8 mouse cellular contexts compared by ENCODE assay signal in the genomic region with DNA sequence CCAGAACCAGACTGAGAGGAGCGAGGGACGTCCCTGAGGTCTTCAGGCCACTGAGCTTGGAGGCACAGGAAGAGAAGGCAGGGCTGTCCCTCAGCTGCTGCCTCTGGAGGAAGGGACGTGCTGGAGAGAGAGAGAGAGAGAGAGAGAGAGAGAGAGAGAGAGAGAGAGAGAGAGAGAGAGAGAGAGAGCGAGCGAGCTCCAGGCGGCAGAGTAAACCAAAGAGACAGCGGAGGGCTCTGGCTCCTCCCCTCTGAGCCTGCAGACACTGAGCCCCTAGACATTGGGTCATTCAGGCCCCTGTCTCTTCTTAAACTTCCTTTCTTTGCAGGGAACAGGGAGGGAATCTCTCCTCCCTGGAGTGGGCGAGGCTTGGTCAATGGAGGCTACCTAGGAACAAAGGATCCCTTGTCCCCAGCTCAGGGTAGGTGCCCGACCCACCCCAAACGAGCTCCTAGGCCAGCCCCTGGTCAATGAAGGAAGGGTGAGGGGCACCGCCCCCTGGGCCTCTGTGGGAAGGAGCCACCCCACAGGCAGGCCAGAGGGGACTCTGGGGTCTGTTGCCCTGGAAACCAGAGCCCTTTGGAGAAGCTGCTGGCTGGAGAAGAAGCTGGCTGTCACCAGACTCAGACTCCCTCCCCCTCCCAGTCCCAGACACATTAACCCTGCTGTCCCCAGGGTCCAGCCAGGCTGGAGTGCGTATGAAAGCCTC. TPM values are rescaled to one million over a fixed set of nuclear protein-coding genes. Genes with fewer than 3 reads are reported as not detected.
DNase-seq lines count a peak whose midpoint lies in the region; ATAC-seq lines count a peak whose summit lies in the region.

No protein-coding gene starts in this region.

- peak overlapping the region; percentile 94 for H3K27ac ChIP-seq in embryonic facial prominence, embryonic 10.5 days (replicated peaks)
- peak overlapping the region; percentile 82 for H3K27ac ChIP-seq in heart, embryonic 11.5 days (ENCODE audit: low read depth, low read length)
- peak overlapping the region; percentile 78 for H3K27ac ChIP-seq in limb, embryonic 15.5 days
- peak overlapping the region; percentile 93 for H3K27ac ChIP-seq in neural tube, embryonic 13.5 days (replicated peaks)

- peaks cover 81% of the 10 kb centered on the region for H3K4me1 ChIP-seq in embryonic facial prominence, embryonic 10.5 days
- H3K4me1 ChIP-seq in heart, embryonic 11.5 days (ENCODE audit: control insufficient read depth, insufficient read depth, low read length), result peaks cover 49% of the 10 kb centered on the region
- peaks cover 52% of the 10 kb centered on the region for H3K4me1 ChIP-seq in limb, embryonic 15.5 days
- H3K4me1 ChIP-seq in neural tube, embryonic 13.5 days (replicated peaks), result peaks cover 76% of the 10 kb centered on the region

- ATAC-seq in heart, embryonic 11.5 days (replicated peaks; ENCODE audit: insufficient number of reproducible peaks, low FRiP score, low TSS enrichment), result peak; percentile 75
- ATAC-seq in limb, embryonic 15.5 days (ENCODE audit: insufficient number of reproducible peaks, low FRiP score, low TSS enrichment, low read depth), result peak; percentile 54
- peak; percentile 88 for ATAC-seq in neural tube, embryonic 13.5 days (ENCODE audit: low read depth)
- no peak for ATAC-seq in activated CD4-positive, CD25-positive, alpha-beta regulatory T cell, adult 4 months

- H3K9me3 ChIP-seq in embryonic facial prominence, embryonic 10.5 days, result no peaks in the 10 kb centered on the region
- no peaks in the 10 kb centered on the region for H3K9me3 ChIP-seq in heart, embryonic 11.5 days (replicated peaks; ENCODE audit: control insufficient read depth, low read length)
- H3K9me3 ChIP-seq in limb, embryonic 15.5 days, result no peaks in the 10 kb centered on the region
- H3K9me3 ChIP-seq in neural tube, embryonic 13.5 days, result no peaks in the 10 kb centered on the region

- H3K4me2 ChIP-seq in heart, embryonic 11.5 days, result peak overlapping the region; percentile 58
- peak overlapping the region; percentile 6 for H3K4me2 ChIP-seq in limb, embryonic 15.5 days
- H3K4me2 ChIP-seq in neural tube, embryonic 13.5 days, result peak overlapping the region; percentile 41

- peaks cover 17% of the 10 kb centered on the region for H3K36me3 ChIP-seq in embryonic facial prominence, embryonic 10.5 days (replicated peaks)
- H3K36me3 ChIP-seq in heart, embryonic 11.5 days (ENCODE audit: control insufficient read depth, insufficient read depth, low read length), result no peaks in the 10 kb centered on the region
- H3K36me3 ChIP-seq in limb, embryonic 15.5 days, result no peaks in the 10 kb centered on the region
- H3K36me3 ChIP-seq in neural tube, embryonic 13.5 days, result 0 out of 2 replicates have a peak, but pooled peaks cover 13% of the 10 kb centered on the region

- under 1% methylated on average over 12 of the region's 12 CpGs for WGBS in embryonic facial prominence, embryonic 10.5 days
- 4% methylated on average over 11 of the region's 12 CpGs for WGBS in heart, embryonic 11.5 days (ENCODE audit: insufficient replicate concordance)
- WGBS in limb, embryonic 15.5 days, result 23% methylated on average over 10 of the region's 12 CpGs
- 3% methylated on average over 11 of the region's 12 CpGs for WGBS in neural tube, embryonic 13.5 days

- H3K4me3 ChIP-seq in embryonic facial prominence, embryonic 10.5 days, result peak overlapping the region; percentile 49
- H3K4me3 ChIP-seq in heart, embryonic 11.5 days (ENCODE audit: low read depth, low read length), result peak overlapping the region; percentile 14
- no peak overlapping the region for H3K4me3 ChIP-seq in limb, embryonic 15.5 days
- H3K4me3 ChIP-seq in neural tube, embryonic 13.5 days, result 0 out of 2 replicates have a peak overlapping the region, but pooled peaks have one; percentile 6

- H3K27me3 ChIP-seq in embryonic facial prominence, embryonic 10.5 days (replicated peaks; ENCODE audit: low read depth, poor library complexity, severe bottlenecking), result no peaks in the 10 kb centered on the region
- H3K27me3 ChIP-seq in heart, embryonic 11.5 days (ENCODE audit: control insufficient read depth, insufficient read depth, low read length), result no peaks in the 10 kb centered on the region
- H3K27me3 ChIP-seq in limb, embryonic 15.5 days, result no peaks in the 10 kb centered on the region
- H3K27me3 ChIP-seq in neural tube, embryonic 13.5 days, result no peaks in the 10 kb centered on the region

- peak; percentile 80 for DNase-seq in ZHBTc4 (ENCODE audit: low read depth, low spot score)
- DNase-seq in embryonic facial prominence, embryonic 10.5 days (ENCODE audit: low spot score), result peak; percentile 92
- peak; percentile 62 for DNase-seq in kidney, adult 9 months
- DNase-seq in urinary bladder, postnatal 36 days (ENCODE audit: low spot score in 2 of 2), result no peak

- peak overlapping the region; percentile 54 for H3K9ac ChIP-seq in heart, embryonic 11.5 days (ENCODE audit: low read depth, low read length)
- no peak overlapping the region for H3K9ac ChIP-seq in limb, embryonic 15.5 days
- peak overlapping the region; percentile 56 for H3K9ac ChIP-seq in neural tube, embryonic 13.5 days

RNA-seq across cellular contexts. Expression of gene Arhgef10l, which starts 41.2 kb away (rescaled TPM):
- 17.9 and 18.2 TPM in 2 replicates for polyA plus RNA-seq in embryonic facial prominence, embryonic 10.5 days (2016; fragmentation: Nextera tagmentation; extraction: Ambion mirVana)
- polyA plus RNA-seq in heart, embryonic 11.5 days (2014; fragmentation: Nextera tagmentation; extraction: Ambion mirVana), result 9.7 and 12.9 TPM in 2 replicates
- 22.4 and 23.0 TPM in 2 replicates for polyA plus RNA-seq in limb, embryonic 15.5 days (2015; fragmentation: Nextera tagmentation; extraction: Ambion mirVana)
- polyA plus RNA-seq in neural tube, embryonic 13.5 days (2015; fragmentation: Nextera tagmentation; extraction: Ambion mirVana), result 28.6 and 28.8 TPM in 2 replicates
- not detected for polyA plus RNA-seq in activated CD4-positive, CD25-positive, alpha-beta regulatory T cell, adult 4 months (2017; shearing (Covaris generic))

Comparison
In these comparisons a context has a peak if more than half of its experiments do, and no peak if none do; other contexts are left out.
1. DNase-seq: peak in ZHBTc4 (single experiment), embryonic facial prominence, embryonic 10.5 days (single experiment) and kidney, adult 9 months (single experiment); none in urinary bladder, postnatal 36 days (0 of 2).
2. H3K4me2 ChIP-seq: peak in every context shown above with its lines; median percentile 58 in heart, embryonic 11.5 days; 41 in neural tube, embryonic 13.5 days; 6 in limb, embryonic 15.5 days.
3. RNA of gene Arhgef10l, which starts 41.2 kb away (polyA plus RNA-seq): 28.6 to 28.8 TPM in neural tube, embryonic 13.5 days, 22.4 to 23.0 TPM in limb, embryonic 15.5 days, 17.9 to 18.2 TPM in embryonic facial prominence, embryonic 10.5 days and 9.7 to 12.9 TPM in heart, embryonic 11.5 days; not detected in activated CD4-positive, CD25-positive, alpha-beta regulatory T cell, adult 4 months; every median in the first group is over 10 times any median in the second.
4. Peak in every context shown above with its lines, with median percentiles within 50 percentile points of each other: H3K27ac ChIP-seq.